Mouse (Mus musculus) neutrophil, adult 5-6 weeks (primary cell): Measurements from ENCODE around the gene Lrrn4cl. TPM values are rescaled to one million over a fixed set of nuclear protein-coding genes. Genes with fewer than 3 reads are reported as not detected.
A peak's percentile ranks its signal among the peaks of the same experiment; 100 is the strongest.
"Not testable (repeated sequence)": the region's sequence is repeated elsewhere in the genome, so short reads cannot be mapped to it uniquely, and the experiment has no call there.

Experiments used
- ATAC-seq: fragments of 151-379, 151-347 bp; 2 replicates; pipeline ENCODE4 v1.8.0; 2017; ENCODE audit warnings: mild to moderate bottlenecking, moderate TSS enrichment; ENCODE audit not compliant: insufficient number of reproducible peaks, poor library complexity, low FRiP score, severe bottlenecking; ENCODE audit errors: extremely low read depth
- total RNA-seq: library from RNA; stranded (forward); fragments of 200-1000 nt; gene quantifications from 2 replicates; pipeline ENCODE4 v1.2.3, GENCODE M21; 2017

The Lrrn4cl gene
- total RNA-seq, 1 experiment from 2014 or later = not detected

- ATAC-seq = no peak
Measured at GRCm38 (mm10) chr19:8872266-8872840, 21.8 kb downstream of the Lrrn4cl start.

- no peak for ATAC-seq
Measured at GRCm38 (mm10) chr19:8875031-8875430, 24.5 kb downstream of the Lrrn4cl start.

- ATAC-seq = peak; percentile 97
Measured at GRCm38 (mm10) chr19:8880311-8881033, 29.9 kb downstream of the Lrrn4cl start, which contains the start of gene Uqcc3. Gene Uqcc3, minus strand, starts transcription at chr19:8880923.

- ATAC-seq = no peak
Measured at GRCm38 (mm10) chr19:8881034-8881392, 30.4 kb downstream of the Lrrn4cl start.

- no peak for ATAC-seq
Measured at GRCm38 (mm10) chr19:8883616-8884015, 33.0 kb downstream of the Lrrn4cl start, which contains the start of the genes Lbhd1 and Gm49403. Gene Lbhd1, plus strand, starts transcription at chr19:8883732. Gene Gm49403, plus strand, starts transcription at chr19:8883930.

- ATAC-seq = no peak
Measured at GRCm38 (mm10) chr19:8886916-8887584, 36.5 kb downstream of the Lrrn4cl start.

GRCm38 (mm10) chr19:8887585-8888463, 37.3 kb downstream of the Lrrn4cl start:
- ATAC-seq = no peak

GRCm38 (mm10) chr19:8888511-8889385, 38.2 kb downstream of the Lrrn4cl start, which contains the start of the genes 1810009A15Rik and Gm49416:
Gene 1810009A15Rik, plus strand, starts transcription at chr19:8888853.
Gene Gm49416, plus strand, starts transcription at chr19:8888926.
- peak; percentile 97 for ATAC-seq

- peak; percentile 53; the same call in 1 of the 2 replicates for ATAC-seq
Measured at GRCm38 (mm10) chr19:8892829-8893766, 42.5 kb downstream of the Lrrn4cl start, which contains the start of gene Ints5. Gene Ints5, plus strand, starts transcription at chr19:8893005.

- ATAC-seq = no peak
Measured at GRCm38 (mm10) chr19:8895397-8895960, 44.9 kb downstream of the Lrrn4cl start.

GRCm38 (mm10) chr19:8896231-8896630, 45.7 kb downstream of the Lrrn4cl start:
- ATAC-seq = not testable (repeated sequence)

GRCm38 (mm10) chr19:8897211-8897864, 46.8 kb downstream of the Lrrn4cl start:
- not testable (repeated sequence) for ATAC-seq

- ATAC-seq = peak; percentile 99
Measured at GRCm38 (mm10) chr19:8897865-8898495, 47.4 kb downstream of the Lrrn4cl start, which contains the start of gene Ganab. Gene Ganab, plus strand, starts transcription at chr19:8898071.

- ATAC-seq = no peak
Measured at GRCm38 (mm10) chr19:8898576-8898975, 48.0 kb downstream of the Lrrn4cl start.

- ATAC-seq = no peak
Measured at GRCm38 (mm10) chr19:8899079-8899478, 48.5 kb downstream of the Lrrn4cl start.
